Mouse (Mus musculus) spleen, adult 2 months (tissue): ENCODE data around the gene AU022252. TPM values are rescaled to one million over a fixed set of nuclear protein-coding genes. Genes with fewer than 3 reads are reported as not detected.

Experiments
- DNase-seq, 2 experiments: peaks; one replicate each; pipeline versions ENCODE4 v3.0.0 to v3.0.0-alpha.2; 2012 to 2021; ENCODE audit warnings: low spot score in 2 of 2, low read depth in 1 of 2
- H3K27ac ChIP-seq: fragments of 200-500 bp; 2 replicates; pipeline ENCODE4 v1.5.1; 2012; ENCODE audit warnings: low read length, inconsistent platforms; ENCODE audit not compliant: insufficient read depth
- H3K27me3 ChIP-seq: fragments of 200-500 bp; 2 replicates; pipeline ENCODE4 v1.6.1; 2012; ENCODE audit warnings: mild to moderate bottlenecking, moderate library complexity, low read length, inconsistent platforms; ENCODE audit not compliant: control insufficient read depth, insufficient read depth
- H3K36me3 ChIP-seq: fragments of 200-500 bp; 2 replicates; pipeline ENCODE4 v1.6.1; 2012; ENCODE audit warnings: mild to moderate bottlenecking, low read length, inconsistent platforms; ENCODE audit not compliant: control insufficient read depth, insufficient read depth
- H3K4me1 ChIP-seq: fragments of 200-500 bp; 2 replicates; pipeline ENCODE4 v1.6.1; 2011; ENCODE audit warnings: inconsistent platforms; ENCODE audit not compliant: control insufficient read depth, insufficient read depth, insufficient read length
- H3K4me3 ChIP-seq: fragments of 200-500 bp; 2 replicates; pipeline ENCODE4 v1.5.1; 2011; ENCODE audit warnings: mild to moderate bottlenecking, inconsistent platforms; ENCODE audit not compliant: insufficient read depth, insufficient read length; ENCODE audit errors: extremely low read depth
- CTCF ChIP-seq: fragments of 200-500 bp; IDR thresholded peaks from 2 replicates; pipeline ENCODE4 v1.5.1; 2011; ENCODE audit warnings: mild to moderate bottlenecking, inconsistent platforms; ENCODE audit not compliant: insufficient read depth, insufficient read length, insufficient replicate concordance; ENCODE audit errors: extremely low read depth
- POLR2A ChIP-seq: fragments of 200-500 bp; IDR thresholded peaks from 2 replicates; pipeline ENCODE4 v1.6.1; 2011; ENCODE audit warnings: low read depth, low read length, inconsistent platforms
- WGBS: fragments of 180-500 bp; shearing (Covaris S2); methylation state at CpG from one replicate; pipeline ENCODE4 v1.1.7; 2018; 5-methylcytosine and 5-hydroxymethylcytosine counted together
- polyA plus RNA-seq: library from polyadenylated mRNA; depleted of rRNA; stranded (reverse); fragments of >200 nt; gene quantifications from 2 replicates; pipeline ENCODE4 v1.2.3, GENCODE M21; 2012

The AU022252 gene
- polyA plus RNA-seq, 1 experiment, result 2.7 TPM

- no peaks in the 10 kb centered on the region for H3K36me3 ChIP-seq
- H3K27ac ChIP-seq, result no peak overlapping the region
- TF ChIP-seq CTCF, result no peak
- TF ChIP-seq POLR2A, result no peak
- peaks cover 22% of the 10 kb centered on the region for H3K4me1 ChIP-seq
- no peak overlapping the region for H3K4me3 ChIP-seq
- WGBS, result 64% methylated on average over 4 of the region's 4 CpGs
- no peaks in the 10 kb centered on the region for H3K27me3 ChIP-seq
- DNase-seq, result no peak
Measured at GRCm38 (mm10) chr4:119180133-119180707, 52.3 kb downstream of the AU022252 start.

GRCm38 (mm10) chr4:119178331-119178730 lies 54.2 kb downstream of the AU022252 start:
- 88% methylated on average over 18 of the region's 18 CpGs for WGBS

GRCm38 (mm10) chr4:119177702-119178101 lies 54.8 kb downstream of the AU022252 start:
- TF ChIP-seq POLR2A (no peak), CTCF (no peak)
- no peaks in the 10 kb centered on the region for H3K27me3 ChIP-seq
- 68% methylated on average over 5 of the region's 5 CpGs for WGBS
- no peaks in the 10 kb centered on the region for H3K36me3 ChIP-seq
- no peak overlapping the region for H3K4me3 ChIP-seq
- DNase-seq, result no peak
- H3K4me1 ChIP-seq, result peaks cover 21% of the 10 kb centered on the region
- H3K27ac ChIP-seq, result no peak overlapping the region

More at GRCm38 (mm10) chr4:119178331-119178730, 54.2 kb downstream of the AU022252 start:
- Histone ChIP-seq H3K36me3 (no peaks in the 10 kb centered on the region), H3K4me1 (peaks cover 18% of the 10 kb centered on the region), H3K27ac (peak overlapping the region; percentile 24; the same call in 1 of the 2 replicates), H3K27me3 (no peaks in the 10 kb centered on the region), H3K4me3 (no peak overlapping the region)
- DNase-seq, result no peak
- TF ChIP-seq CTCF (no peak), POLR2A (no peak)

GRCm38 (mm10) chr4:119173851-119174453 lies 58.6 kb downstream of the AU022252 start, which contains the start of gene Zfp691:
Gene Zfp691 (minus strand): TSS chr4:119174195.
- H3K36me3 ChIP-seq, result peaks cover 5% of the 10 kb centered on the region
- DNase-seq, result peak; percentile 94 to 95
- peak; percentile 46; the same call in 1 of the 2 replicates for TF ChIP-seq POLR2A
- no peak for TF ChIP-seq CTCF
- WGBS, result under 1% methylated on average over 40 of the region's 40 CpGs
- H3K27me3 ChIP-seq, result no peaks in the 10 kb centered on the region
- H3K27ac ChIP-seq, result 0 out of 2 replicates have a peak within 1 kb of the TSS, but pooled peaks have one; percentile 11
- H3K4me1 ChIP-seq, result peaks cover 9% of the 10 kb centered on the region; the same call in 1 of the 2 replicates
- H3K4me3 ChIP-seq, result peak within 1 kb of the TSS; percentile 79

- H3K4me1 ChIP-seq, result peaks cover 7% of the 10 kb centered on the region; the same call in 1 of the 2 replicates
- H3K27ac ChIP-seq, result no peak overlapping the region
- peaks cover 5% of the 10 kb centered on the region for H3K36me3 ChIP-seq
- peak overlapping the region; percentile 79 for H3K4me3 ChIP-seq
- H3K27me3 ChIP-seq, result no peaks in the 10 kb centered on the region
- no peak for DNase-seq
- WGBS, result 22% methylated on average over 18 of the region's 18 CpGs
- TF ChIP-seq CTCF (no peak), POLR2A (no peak)
Measured at GRCm38 (mm10) chr4:119172919-119173650, 59.4 kb downstream of the AU022252 start.

GRCm38 (mm10) chr4:119167663-119168062 lies 64.8 kb downstream of the AU022252 start:
- 2% methylated on average over 4 of the region's 4 CpGs for whole genome bisulfite sequencing
- peak; percentile 72 to 81 for DNase-seq
- H3K36me3 ChIP-seq, result peaks cover 5% of the 10 kb centered on the region
- no peaks in the 10 kb centered on the region for H3K4me1 ChIP-seq
- H3K4me3 ChIP-seq, result no peak overlapping the region
- no peaks in the 10 kb centered on the region for H3K27me3 ChIP-seq
- peak; percentile 80; the same call in 1 of the 2 replicates for TF ChIP-seq CTCF
- TF ChIP-seq POLR2A, result no peak
- no peak overlapping the region for H3K27ac ChIP-seq
